Mouse (Mus musculus): ENCODE data around the gene Cnbp. TPM values are rescaled to one million over a fixed set of nuclear protein-coding genes. Genes with fewer than 3 reads are reported as not detected.

Gene Cnbp
- total RNA-seq, 4 experiments from 2014 or later: 280 to 313 (median 302) TPM

DNA sequence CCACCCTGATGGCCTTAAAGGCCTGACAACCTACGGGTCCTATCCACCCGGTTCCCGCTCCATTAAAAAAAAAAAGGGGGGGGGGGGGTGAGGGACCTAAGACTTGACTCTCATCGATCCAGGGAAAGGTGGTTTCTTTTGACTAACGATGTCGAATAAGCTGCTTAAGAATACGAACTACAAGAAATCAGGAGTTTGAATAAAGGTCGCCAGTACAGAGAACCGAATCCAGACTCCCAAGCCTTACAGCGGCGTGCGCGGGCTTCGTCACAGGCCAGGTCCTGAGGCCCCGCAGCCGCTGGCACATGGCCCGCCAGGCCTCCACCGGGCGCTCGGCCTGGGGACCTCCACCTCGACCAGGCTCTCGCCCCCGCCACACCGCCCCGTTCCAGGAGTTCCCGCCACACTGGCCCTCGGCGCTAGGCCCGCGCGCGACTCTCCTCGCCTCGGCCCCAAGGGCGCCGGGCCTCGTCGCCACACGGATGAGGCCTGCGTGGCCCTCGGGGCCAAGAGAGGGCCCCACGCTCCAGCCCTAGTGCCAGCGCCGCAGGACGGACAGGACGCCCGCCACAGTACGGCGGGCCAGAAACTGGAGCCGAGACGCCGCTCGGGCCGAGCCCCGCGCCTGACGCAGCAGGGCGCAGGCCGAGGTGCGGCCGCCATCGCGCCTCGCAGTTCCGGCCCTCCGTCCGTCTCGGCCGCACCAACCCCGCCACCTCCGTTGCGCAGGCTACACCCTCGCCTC, 579 bp downstream of the Cnbp start:
- DNase-seq (ENCODE audit: low spot score in 2 of 2): peak in 1 of 2 experiments; percentile 40

GRCm38 (mm10) chr6:87849780-87850154, 1.1 kb downstream of the Cnbp start:
- DNase-seq (ENCODE audit: low spot score in 2 of 2): no peak

DNA sequence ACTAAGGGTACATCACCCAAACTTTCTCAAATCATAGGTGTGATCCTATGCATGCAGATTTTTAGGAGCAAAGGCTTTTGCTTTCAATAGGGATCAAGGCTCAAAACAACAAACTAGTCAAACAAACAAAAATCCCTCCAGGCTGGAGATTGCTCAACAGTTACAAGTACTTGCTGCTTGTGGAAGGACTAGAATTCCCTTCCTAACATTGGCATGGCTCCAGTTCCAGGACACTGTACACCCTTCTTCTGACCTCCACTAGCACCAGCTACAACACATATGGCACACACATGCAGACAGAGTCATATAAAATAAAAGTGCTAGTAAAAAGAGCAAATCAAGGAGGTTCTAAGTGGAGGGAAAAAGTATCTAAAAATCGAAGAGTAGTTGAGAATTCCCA, 4.1 kb downstream of the Cnbp start:
- DNase-seq (ENCODE audit: low spot score in 2 of 2): no peak

DNA sequence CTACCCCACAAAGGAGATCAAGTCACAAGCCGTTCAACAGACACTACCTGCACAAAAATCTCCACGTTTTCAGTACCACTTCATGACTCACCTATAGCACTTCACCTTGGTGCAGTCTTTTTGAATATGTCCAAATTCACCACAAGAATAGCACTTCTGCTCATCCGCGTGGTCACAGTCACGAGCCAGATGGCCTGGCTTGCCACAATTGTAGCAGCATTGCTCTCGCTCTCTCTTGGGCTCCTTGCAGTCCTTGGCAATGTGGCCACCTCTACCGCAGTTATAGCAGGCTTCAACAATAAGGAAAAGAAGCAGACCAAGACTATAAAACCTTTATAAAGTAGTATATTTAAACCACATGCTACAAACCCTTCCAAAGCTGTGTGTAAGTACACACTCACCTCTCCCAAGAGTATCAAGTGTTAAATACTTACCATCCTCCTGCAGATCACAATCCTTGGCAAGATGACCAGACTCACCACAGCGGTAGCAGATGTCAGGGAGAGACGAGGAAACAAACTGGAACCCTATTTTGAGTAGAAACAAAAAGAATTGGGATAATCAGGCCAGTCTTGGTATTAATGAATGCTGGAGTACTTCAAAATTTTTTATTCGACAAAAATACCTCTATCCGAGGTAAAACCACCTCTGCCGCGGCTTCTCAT, 5.7 kb downstream of the Cnbp start:
- DNase-seq (ENCODE audit: low spot score in 2 of 2): no peak

DNA sequence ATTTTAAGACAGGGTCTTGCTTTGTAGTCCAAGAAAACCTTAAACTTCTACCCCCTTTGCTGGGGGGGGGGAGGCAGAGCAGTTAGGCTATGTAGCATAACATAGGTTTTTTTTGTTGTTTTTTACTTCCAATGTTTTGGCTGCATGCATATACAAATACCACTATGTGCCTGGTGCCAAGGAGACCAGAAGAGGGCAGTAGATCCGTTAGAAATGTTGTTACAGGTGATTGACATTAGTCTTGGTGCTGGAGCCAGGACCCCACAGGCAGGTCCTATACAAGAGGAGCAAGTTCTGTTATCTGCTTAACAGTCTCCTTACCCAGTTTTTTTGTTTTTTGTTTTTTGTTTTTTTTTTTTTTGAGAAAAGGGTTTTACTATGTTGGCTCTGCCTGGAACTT, 8.7 kb downstream of the Cnbp start:
- DNase-seq (ENCODE audit: low spot score in 2 of 2): no peak

GRCm38 (mm10) chr6:87841635-87842034, 9.3 kb downstream of the Cnbp start:
- DNase-seq (ENCODE audit: low spot score in 2 of 2): no peak

DNA sequence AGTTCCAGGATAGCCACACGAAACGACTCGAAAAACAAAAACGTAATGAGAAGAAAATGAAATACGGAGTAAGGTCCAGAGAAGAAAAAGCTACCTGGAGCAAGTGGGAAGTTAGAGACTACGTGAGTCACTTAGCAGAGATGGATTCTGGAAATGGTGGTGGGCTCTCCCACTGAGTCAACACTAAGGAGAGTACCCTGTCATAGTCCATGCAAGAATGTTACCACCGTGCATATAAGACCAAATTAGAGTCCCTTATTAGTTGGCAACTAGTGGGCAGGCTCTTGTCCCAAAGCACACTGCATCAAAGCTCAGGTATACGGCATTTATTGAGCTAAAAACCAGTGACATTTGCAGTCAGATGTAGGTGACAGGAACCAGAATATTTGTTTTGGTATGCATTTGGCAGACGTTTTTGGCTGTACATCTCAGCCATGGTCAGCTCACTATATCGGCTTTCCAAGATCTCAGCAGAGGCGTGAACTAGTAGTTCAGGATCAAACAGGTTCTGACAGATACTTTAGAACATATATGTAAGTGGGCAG, 11.0 kb downstream of the Cnbp start:
- DNase-seq (ENCODE audit: low spot score in 2 of 2): no peak

DNA sequence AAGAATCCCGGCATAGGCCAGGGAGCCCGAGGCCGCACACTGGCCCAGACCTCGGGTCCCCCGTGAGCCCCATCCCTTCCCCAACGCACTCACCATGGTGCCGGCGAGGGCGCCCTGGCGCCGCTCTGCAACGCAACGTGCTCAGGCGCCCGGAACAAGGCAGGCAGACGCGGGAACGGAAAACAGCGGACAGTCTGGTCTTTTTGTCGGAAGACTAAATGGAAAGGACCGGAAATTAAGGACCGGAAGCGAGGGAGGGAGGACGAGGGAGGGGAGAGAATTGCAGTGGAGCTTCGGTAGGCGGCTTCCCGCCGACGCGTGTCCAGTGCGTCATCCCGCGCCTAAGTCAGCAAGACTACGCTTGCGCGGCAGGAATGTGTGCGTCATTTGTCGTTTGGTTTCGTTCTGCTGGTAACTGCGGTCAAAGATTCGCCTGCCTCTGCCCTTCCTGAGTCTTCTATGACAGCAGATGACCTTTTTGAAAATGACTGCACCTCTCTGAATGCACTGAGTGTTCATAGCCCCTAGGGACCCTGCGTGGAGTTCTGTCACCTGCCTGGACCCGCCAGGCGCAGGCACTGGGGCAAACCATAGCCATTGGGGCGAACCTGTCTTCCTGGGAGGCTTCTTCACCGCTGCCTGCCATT, 12.2 kb downstream of the Cnbp start, which contains the start of gene Isy1:
TSS of gene Isy1 (minus strand) at position 248 of the 647 bp plus-strand sequence.
- DNase-seq (ENCODE audit: low spot score in 2 of 2): peak; percentile 90 to 96

DNA sequence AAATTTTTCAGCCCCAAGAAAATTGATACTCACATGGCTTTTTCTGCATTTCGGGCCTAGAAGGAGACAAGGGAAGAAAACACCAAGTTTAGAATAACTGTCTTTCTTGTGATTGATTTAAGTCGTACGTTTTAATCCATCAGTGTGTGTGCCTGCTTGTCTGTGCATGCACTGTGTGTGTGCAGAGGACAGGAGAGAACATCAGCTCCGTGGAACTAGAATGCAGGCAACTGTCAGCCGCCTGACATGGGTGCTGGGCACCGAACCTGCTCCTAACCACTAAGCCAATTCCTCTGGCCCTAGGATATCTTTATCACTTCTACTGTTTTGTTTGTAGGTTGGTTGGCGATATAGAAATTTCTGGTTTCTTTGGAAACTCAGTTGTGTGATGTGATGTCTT, 15.2 kb downstream of the Cnbp start, which contains the start of gene Gm45140:
TSS of gene Gm45140 (minus strand) at position 101 of the 400 bp plus-strand sequence.
- no peak for DNase-seq (ENCODE audit: low spot score in 2 of 2)

DNA sequence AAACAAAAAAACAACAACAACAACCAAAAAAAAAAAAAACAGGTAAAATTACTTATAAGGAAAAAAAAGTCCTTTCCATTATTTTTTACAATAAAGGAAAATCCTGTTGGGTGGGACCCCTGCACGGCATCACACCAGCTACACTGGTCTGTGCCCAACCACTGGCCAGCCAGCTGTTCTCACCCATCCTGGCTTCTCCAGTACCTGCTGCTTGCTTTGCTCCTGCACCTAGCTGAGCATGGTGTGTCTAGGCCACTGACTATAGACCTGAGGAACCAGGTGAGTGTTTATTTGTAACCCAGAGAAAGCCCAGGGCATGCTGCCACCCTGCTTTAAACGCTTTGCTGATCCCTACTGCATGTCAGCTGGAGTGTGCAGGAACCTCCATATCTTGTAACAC, 30.5 kb downstream of the Cnbp start:
- DNase-seq (ENCODE audit: low spot score in 2 of 2): no peak

DNA sequence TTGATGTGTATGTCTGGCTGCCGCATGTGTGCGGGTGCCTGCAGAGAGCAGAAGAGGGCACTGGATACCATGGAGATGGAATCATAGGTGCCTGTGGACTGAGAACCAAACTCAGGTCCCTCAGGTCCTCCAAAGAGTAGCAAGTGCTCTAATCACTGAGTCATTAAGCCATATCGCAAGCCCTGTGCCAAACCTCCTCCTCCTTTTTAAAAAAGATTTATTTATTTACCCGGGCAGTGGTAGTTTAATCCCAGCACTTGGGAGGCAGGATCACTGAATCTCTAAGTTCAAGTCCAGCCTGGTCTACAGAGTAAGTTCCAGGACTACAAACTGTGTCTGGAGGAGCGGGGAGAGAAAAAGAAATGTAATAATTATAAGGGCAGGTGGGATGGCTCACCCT, 36.4 kb downstream of the Cnbp start:
- DNase-seq (ENCODE audit: low spot score in 2 of 2): no peak

GRCm38 (mm10) chr6:87812656-87813055, 38.2 kb downstream of the Cnbp start:
- no peak for DNase-seq (ENCODE audit: low spot score in 2 of 2)

- peak; percentile 72 to 83 for DNase-seq (ENCODE audit: low spot score in 2 of 2)
Measured at GRCm38 (mm10) chr6:87811675-87812338, 39.1 kb downstream of the Cnbp start, which contains the start of gene Rab43. Gene Rab43, minus strand, starts transcription at chr6:87812164.

- DNase-seq (ENCODE audit: low spot score in 2 of 2): peak; percentile 47 to 51
Measured at GRCm38 (mm10) chr6:87810713-87811669, 39.9 kb downstream of the Cnbp start.

DNA sequence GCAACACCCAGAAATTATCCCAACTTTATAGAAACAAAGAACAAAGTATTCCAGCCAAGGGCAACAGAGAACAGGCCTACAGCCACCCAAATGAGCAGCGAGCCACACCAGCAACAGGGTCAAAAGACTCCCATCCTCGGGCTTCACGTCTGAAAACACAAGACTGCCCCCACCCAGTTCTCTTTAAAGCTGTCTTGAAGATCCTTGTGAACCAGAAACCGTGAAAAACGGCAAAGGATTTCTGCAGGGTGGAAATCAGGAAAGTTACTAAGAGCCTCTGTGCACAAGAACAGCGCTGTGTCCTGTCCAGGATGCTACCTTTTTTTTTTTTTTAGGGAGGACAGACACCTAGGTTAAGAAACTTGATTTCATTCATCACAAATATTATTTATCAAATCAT, 40.6 kb downstream of the Cnbp start:
- no peak for DNase-seq (ENCODE audit: low spot score in 2 of 2)

DNA sequence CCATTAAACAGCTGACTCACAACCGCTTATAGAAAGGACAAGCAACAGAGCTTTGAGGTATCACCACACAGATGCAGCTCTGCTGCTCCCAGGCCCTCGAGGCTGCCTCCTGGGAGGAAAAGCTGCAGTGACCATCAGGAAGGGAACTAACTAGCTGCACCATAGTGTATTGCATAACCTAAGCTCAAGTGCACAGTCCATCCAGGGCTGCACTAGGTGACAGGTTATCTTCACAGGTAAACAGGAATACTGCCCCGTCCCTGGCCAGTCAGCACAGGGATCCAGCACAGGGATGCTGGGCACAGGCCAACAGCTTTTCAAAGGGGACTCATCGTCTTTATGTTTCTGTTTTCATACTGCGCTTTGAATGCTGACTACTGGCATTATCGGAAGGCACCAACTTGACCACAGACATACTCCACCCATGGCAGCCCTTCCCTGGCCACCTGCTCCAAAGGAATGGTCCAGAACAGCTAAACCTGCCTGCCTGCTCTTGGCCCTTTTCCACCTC, 41.2 kb downstream of the Cnbp start:
- DNase-seq (ENCODE audit: low spot score in 2 of 2): no peak

DNA sequence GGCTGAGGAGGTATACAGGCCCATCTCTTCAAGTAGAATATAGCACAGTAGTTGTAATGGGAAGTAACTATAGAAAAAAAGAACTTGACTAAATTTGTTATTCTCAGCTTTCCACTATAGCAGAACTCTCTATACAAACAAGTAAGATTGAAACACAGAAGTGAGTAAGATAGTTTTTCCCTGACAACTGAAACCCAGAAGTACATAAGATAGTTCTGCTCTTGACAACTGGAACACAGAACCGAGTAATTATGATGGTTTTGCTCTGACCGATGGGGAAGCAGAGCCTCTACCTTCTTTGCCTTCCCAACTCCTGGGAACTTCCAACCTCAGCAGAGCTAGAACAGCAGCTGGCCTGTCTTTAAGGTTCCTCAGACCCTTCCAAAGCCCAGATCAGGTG, 41.8 kb downstream of the Cnbp start:
- no peak for DNase-seq (ENCODE audit: low spot score in 2 of 2)

DNA sequence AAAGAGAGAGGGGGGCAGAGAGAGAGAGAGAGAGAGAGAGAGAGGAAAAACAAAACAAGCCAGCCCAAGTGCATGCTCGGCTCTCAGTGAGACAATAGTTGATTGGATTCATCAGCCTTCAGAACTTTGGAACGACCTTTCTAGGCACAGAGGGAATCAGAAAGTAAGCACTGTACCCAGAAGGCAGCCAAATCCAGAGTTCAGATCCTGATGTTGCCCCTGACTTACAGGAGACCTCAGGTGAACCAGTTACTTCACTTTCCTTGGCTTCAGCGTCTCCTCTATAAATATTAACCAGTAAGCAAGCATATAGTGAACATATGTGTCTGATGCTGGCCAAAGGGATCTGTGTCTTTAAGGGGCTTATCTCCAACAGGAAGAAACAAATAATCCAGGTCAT, 42.4 kb downstream of the Cnbp start:
- DNase-seq (ENCODE audit: low spot score in 2 of 2): no peak

DNA sequence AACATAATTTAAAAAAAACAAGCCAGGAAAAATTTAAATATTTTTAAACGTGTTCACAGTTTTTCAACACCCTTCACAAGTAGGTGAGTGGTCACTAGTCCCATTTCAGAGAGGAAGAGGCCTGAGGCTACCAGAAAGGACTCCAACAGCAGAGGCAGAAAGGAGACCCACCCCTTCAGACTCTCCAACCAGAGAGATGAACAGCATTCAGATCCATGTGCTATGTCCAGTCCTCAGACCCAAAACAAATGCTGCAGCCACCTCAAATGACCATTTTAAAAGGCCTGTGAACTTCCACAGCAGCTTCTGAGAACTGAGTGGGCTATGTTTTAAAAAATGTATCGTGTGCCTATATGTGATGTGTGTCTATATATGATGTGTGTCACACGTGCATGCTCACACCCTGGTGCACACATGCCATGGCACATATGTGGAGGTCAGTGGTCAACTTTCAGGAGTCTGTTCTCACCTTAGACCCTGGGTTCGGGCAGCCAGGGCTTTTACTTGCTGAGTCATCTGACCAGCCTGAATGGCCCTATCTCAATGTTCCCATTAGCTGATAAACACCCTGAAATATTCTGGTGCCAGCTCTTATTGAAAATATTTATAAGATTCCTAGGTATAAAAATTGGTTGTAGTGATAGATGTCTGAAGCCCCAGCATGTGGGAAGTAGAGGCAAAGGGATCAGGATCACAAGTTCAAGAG, 43.0 kb downstream of the Cnbp start:
- DNase-seq (ENCODE audit: low spot score in 2 of 2): no peak
